Mouse (Mus musculus): ENCODE measurements around the gene Usp1. TPM values are rescaled to one million over a fixed set of nuclear protein-coding genes. Genes with fewer than 3 reads are reported as not detected.

Gene Usp1
- polyA plus RNA-seq (2015; fragmentation: Nextera tagmentation; extraction: Ambion mirVana), result 25.7 and 32.9 TPM in 2 replicates

DNA sequence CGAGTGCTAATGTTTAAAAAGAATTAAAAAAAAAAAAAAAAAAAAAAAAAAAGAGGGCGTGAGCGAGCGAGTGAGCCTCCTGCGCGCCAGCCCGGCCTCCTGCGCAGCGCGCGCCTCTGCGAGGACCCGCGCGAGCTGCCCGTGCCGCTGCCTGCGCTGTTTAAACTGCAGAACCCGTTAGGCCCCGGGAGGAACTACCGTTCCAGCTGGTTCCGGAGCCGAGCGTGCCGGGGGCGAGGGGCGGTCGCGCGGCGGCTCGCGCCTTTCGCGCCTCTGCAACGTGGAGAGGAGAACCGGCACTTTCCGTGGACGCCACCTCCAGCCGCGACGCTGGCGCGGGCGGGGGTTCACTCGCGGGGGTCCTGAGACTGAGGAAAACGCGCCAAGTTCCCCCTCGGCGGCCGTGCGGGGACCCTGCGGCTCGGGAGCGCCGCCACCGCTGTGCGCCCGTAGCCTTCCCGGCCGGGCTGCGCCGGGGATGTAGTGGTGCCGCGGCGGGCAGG, at the start of gene Usp1:
Gene Usp1, plus strand, starts transcription at position 243 of the 503 bp plus-strand sequence.
- WGBS, result under 1% methylated on average over 63 of the region's 67 CpGs
- peak within 1 kb of the TSS; percentile 81 for H3K4me2 ChIP-seq
- no peaks in the 10 kb centered on the region for H3K36me3 ChIP-seq (replicated peaks)
- H3K4me1 ChIP-seq, result peaks cover 21% of the 10 kb centered on the region
- peak within 1 kb of the TSS; percentile 99 for H3K27ac ChIP-seq
- no peaks in the 10 kb centered on the region for H3K27me3 ChIP-seq (replicated peaks)
- H3K9me3 ChIP-seq, result no peaks in the 10 kb centered on the region
- H3K9ac ChIP-seq, result peak within 1 kb of the TSS; percentile 82
- peak within 1 kb of the TSS; percentile 79 for H3K4me3 ChIP-seq
- ATAC-seq (replicated peaks), result peak; percentile 80

DNA sequence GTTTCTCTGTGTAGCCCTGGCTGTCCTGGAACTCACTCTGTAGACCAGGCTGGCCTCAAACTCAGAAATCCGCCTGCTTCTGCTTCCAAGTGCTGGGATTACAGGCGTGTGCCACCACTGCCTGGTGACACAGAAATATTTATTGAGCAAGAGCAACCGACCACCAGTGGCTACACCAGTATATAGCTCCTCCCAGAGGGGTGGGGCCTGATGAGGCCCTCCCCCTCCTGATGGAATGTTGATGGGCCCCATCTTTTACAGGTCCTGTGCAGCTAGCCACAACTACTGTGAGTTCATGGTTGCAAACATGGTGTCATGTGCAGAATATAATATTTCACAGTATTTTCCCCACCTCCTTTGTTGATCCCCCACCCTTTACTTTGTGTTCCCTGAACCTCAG, 40.9 kb upstream of the Usp1 start:
- H3K36me3 ChIP-seq (replicated peaks), result no peaks in the 10 kb centered on the region
- no peaks in the 10 kb centered on the region for H3K4me1 ChIP-seq
- H3K27me3 ChIP-seq (replicated peaks), result no peaks in the 10 kb centered on the region
- H3K9me3 ChIP-seq, result no peaks in the 10 kb centered on the region
- ATAC-seq (replicated peaks), result no peak
- H3K9ac ChIP-seq, result no peak overlapping the region
- 72% methylated on average over 3 of the region's 3 CpGs for WGBS
- H3K4me2 ChIP-seq, result no peak overlapping the region
- no peak overlapping the region for H3K27ac ChIP-seq
- H3K4me3 ChIP-seq, result no peak overlapping the region

DNA sequence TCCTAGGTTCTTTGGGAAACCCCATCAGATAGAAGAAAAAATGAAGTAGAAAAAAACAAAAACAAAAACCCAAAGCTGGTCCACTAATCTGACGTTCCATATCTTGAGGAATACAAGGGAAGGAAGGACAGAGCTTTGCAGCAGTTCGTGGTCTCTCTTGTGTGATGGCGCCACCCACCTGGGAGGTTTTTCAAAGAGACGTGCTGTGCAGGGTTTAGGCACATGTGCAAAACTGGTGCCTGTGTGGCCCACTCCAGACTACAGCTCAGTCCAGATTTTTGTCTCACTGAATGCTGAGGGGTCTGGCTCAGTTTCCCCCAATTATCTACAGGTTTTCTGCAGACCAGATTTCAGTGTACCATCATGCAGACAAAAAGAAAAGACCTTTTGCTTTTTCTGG, 37.2 kb upstream of the Usp1 start:
- H3K36me3 ChIP-seq (replicated peaks), result no peaks in the 10 kb centered on the region
- H3K4me3 ChIP-seq, result no peak overlapping the region
- ATAC-seq (replicated peaks), result no peak
- H3K4me2 ChIP-seq, result no peak overlapping the region
- WGBS, result 66% methylated on average over 4 of the region's 4 CpGs
- H3K27ac ChIP-seq, result no peak overlapping the region
- no peaks in the 10 kb centered on the region for H3K4me1 ChIP-seq
- H3K27me3 ChIP-seq (replicated peaks), result no peaks in the 10 kb centered on the region
- no peaks in the 10 kb centered on the region for H3K9me3 ChIP-seq
- no peak overlapping the region for H3K9ac ChIP-seq

DNA sequence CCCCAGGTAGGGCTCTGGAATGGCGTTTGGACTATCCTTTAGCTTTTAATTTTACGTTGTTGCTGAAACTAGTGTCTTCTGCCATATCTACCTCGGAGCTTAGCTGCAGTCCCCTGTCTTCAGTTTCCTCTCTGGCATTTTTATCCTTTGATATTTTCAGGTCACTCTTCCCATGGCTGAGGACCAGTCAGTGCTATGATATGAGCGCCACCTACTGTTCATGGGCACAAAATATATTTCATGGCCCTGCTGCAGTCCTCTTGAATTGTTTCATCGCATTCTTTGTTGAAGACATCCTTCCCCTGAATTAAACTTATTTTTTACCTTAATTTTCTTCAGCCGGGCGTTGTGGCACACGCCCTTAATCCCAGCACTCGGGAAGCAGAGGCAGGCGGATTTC, 36.5 kb upstream of the Usp1 start:
- peak; percentile 85 for ATAC-seq (replicated peaks)
- Histone ChIP-seq H3K9me3 (no peaks in the 10 kb centered on the region), H3K27ac (no peak overlapping the region), H3K4me2 (no peak overlapping the region), H3K4me3 (no peak overlapping the region), H3K36me3 (replicated peaks) (no peaks in the 10 kb centered on the region), H3K9ac (no peak overlapping the region), H3K27me3 (replicated peaks) (no peaks in the 10 kb centered on the region), H3K4me1 (no peaks in the 10 kb centered on the region)
- 18% methylated on average over 10 of the region's 10 CpGs for WGBS

DNA sequence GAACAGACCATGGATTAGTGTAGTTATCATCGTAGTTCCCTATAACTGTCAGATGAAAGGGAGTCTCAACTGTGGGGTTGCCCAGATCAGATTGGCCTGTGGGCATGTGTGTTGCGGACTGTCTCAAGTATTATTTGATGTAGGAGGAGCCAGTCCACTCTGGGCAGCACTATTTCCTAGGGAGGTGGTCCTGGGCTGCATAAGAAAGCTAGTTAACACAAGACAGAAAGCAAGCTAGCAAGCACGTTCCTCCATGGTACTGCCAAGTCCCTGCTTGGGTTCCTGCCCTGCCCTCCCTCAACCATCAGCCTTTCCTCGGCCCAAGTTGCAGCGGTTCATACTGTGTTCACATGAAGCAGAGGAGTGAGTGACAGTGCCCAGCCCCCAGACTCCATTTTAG, 13.4 kb upstream of the Usp1 start:
- WGBS, result 88% methylated on average over 5 of the region's 5 CpGs
- no peak overlapping the region for H3K4me3 ChIP-seq
- H3K9me3 ChIP-seq, result no peaks in the 10 kb centered on the region
- H3K9ac ChIP-seq, result no peak overlapping the region
- no peak overlapping the region for H3K27ac ChIP-seq
- ATAC-seq (replicated peaks), result no peak
- no peak overlapping the region for H3K4me2 ChIP-seq
- no peaks in the 10 kb centered on the region for H3K27me3 ChIP-seq (replicated peaks)
- H3K36me3 ChIP-seq (replicated peaks), result no peaks in the 10 kb centered on the region
- no peaks in the 10 kb centered on the region for H3K4me1 ChIP-seq

DNA sequence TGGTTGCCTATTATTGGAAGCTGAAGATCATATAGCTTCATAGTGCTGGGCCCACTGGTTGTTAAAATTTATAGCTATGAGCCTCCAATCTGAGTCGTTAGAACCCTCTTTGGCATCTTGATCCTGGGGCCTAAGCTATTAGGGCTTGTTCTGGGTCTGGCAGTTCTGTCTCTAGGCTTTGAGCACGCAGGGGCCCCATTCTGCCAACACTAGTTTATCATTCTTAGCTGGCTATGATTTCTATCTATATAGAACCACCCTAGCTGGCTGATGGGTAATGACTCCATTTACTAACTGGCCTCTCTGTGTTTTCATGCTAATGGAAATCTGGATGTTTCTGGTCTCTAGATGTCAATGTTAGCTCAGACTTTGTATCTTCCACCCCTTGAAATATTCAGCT, 5.9 kb upstream of the Usp1 start:
- Histone ChIP-seq H3K4me3 (no peak overlapping the region), H3K4me2 (no peak overlapping the region), H3K27ac (no peak overlapping the region), H3K36me3 (replicated peaks) (no peaks in the 10 kb centered on the region), H3K4me1 (peaks cover 5% of the 10 kb centered on the region), H3K27me3 (replicated peaks) (no peaks in the 10 kb centered on the region), H3K9ac (no peak overlapping the region), H3K9me3 (no peaks in the 10 kb centered on the region)
- 83% methylated on average over 2 of the region's 2 CpGs for WGBS
- no peak for ATAC-seq (replicated peaks)

DNA sequence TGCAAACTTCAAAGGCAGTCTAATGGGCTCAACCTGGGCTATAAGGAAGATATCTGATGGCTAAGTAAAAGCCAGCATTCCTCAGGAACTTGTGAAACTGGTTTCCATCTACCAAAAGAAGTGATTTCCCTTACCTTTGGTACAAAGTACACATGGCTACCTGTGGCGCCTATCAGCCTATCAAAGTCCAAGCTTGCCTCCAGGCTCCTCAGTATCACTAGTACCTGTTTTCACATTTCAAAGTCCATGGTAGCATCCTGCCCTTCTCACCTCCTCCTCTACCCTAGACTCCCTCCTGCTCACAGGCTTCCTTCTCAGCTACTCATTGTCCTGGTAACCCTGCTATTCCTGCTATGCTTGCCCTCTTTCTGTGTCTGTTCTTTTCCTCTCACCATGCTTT, 5.4 kb upstream of the Usp1 start:
- no peak for ATAC-seq (replicated peaks)
- Histone ChIP-seq H3K4me3 (no peak overlapping the region), H3K4me1 (peaks cover 5% of the 10 kb centered on the region), H3K27me3 (replicated peaks) (no peaks in the 10 kb centered on the region), H3K9me3 (no peaks in the 10 kb centered on the region), H3K4me2 (no peak overlapping the region), H3K27ac (no peak overlapping the region), H3K36me3 (replicated peaks) (no peaks in the 10 kb centered on the region), H3K9ac (no peak overlapping the region)
- 84% methylated on average over 1 of the region's 1 CpGs for WGBS

DNA sequence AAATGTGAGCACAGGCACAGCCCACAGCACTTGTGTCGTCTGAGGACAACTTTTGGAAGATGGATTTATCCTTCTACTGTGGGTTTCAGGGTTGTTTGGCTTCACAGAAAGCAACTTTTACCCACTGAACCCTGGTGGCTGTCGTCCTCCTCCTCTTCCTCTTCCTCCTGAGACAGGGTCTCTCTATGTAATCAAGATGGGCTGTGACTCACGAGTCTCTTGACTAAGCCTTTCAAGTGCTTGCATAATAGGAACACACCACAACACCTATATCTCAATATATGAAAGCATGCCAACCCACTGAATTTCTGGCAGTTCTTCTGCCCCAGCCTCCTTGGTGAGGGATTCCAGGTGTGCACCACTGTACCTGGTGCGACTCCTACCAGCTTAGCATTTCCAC, 2.7 kb upstream of the Usp1 start:
- no peak overlapping the region for H3K4me2 ChIP-seq
- 89% methylated on average over 4 of the region's 4 CpGs for WGBS
- H3K9me3 ChIP-seq, result no peaks in the 10 kb centered on the region
- H3K4me1 ChIP-seq, result peaks cover 20% of the 10 kb centered on the region
- ATAC-seq (replicated peaks), result no peak
- H3K36me3 ChIP-seq (replicated peaks), result no peaks in the 10 kb centered on the region
- no peaks in the 10 kb centered on the region for H3K27me3 ChIP-seq (replicated peaks)
- no peak overlapping the region for H3K27ac ChIP-seq
- no peak overlapping the region for H3K4me3 ChIP-seq
- no peak overlapping the region for H3K9ac ChIP-seq

DNA sequence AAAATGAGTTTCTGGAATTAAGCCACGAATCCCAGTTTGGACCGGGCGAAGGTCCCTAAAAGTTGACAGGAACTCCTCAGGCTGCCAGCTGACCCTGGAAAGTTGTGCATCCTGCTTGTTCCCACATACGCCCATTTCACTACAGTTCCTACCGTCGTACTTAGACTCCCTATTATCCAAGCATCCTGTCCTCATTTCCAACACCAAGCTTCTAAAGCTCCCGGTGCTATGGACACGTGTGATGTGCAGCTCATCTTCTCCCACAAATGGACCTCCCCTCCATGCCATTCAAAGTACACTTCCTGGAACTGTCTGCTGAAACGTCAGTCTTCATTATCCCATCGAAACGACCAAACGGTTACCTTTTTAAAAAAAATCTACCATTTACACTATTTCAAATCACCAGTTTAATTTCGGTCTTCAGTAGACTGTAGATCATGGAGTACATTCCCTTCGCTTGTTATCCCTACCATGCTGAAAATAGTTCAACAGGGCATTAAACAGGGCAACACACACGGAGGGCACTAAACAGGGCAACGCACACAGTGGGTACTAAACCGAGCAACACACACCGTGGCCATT, 1.5 kb upstream of the Usp1 start:
- Histone ChIP-seq H3K9ac (peak overlapping the region; percentile 58), H3K4me1 (peaks cover 21% of the 10 kb centered on the region), H3K4me3 (peak overlapping the region; percentile 79), H3K9me3 (no peaks in the 10 kb centered on the region), H3K4me2 (peak overlapping the region; percentile 81), H3K36me3 (replicated peaks) (no peaks in the 10 kb centered on the region), H3K27me3 (replicated peaks) (no peaks in the 10 kb centered on the region), H3K27ac (peak overlapping the region; percentile 99)
- ATAC-seq (replicated peaks), result peak; percentile 8
- 12% methylated on average over 18 of the region's 18 CpGs for WGBS

DNA sequence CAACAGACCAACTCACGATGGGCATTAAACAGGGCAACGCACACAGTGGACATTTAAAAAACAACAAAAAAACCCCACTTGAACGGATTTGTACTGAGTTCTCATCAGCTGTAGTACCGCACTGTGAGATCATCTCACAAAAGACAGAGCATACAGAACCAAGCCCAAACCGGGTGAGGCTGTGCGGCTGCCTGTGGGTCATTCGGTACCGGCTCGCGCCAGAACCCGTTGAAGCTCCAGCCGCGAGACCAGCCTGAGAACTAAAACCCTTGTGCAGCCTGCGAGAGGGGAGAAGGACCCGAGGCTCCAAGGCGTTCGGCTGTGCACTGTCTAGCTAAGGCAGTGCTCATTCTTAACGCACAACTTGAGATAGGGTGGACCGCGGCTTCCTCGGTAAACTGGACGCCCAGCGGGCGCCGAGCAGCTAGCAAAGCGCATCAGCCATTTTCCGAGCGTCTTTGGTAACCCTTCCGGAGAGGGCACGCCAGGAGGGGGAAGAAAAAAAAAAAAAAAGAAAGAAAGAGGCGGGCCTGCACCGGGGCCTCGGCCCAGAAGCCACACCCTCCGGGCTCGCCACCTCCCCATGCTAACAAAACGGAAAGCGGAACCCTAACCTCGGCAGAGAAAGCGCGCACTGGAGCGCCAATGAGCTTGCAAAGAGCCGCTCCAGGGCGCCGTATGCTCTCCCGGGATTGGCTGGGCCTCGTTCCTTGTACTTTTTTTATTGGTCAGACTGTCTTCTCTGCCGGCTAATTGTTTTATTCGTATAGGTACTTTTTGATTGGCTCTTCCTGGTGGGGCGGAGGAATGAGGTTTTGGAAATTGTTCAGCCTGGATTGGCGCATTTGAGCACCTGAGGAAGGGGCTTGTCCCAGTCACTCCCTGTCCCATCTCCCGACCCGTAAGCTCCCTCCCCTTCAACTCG, 705 bp upstream of the Usp1 start:
- H3K4me2 ChIP-seq, result peak overlapping the region; percentile 81
- no peaks in the 10 kb centered on the region for H3K9me3 ChIP-seq
- peak overlapping the region; percentile 79 for H3K4me3 ChIP-seq
- peak; percentile 96 for ATAC-seq (replicated peaks)
- no peaks in the 10 kb centered on the region for H3K27me3 ChIP-seq (replicated peaks)
- WGBS, result under 1% methylated on average over 53 of the region's 53 CpGs
- H3K36me3 ChIP-seq (replicated peaks), result no peaks in the 10 kb centered on the region
- H3K4me1 ChIP-seq, result peaks cover 21% of the 10 kb centered on the region
- peak overlapping the region; percentile 82 for H3K9ac ChIP-seq
- H3K27ac ChIP-seq, result peak overlapping the region; percentile 99

DNA sequence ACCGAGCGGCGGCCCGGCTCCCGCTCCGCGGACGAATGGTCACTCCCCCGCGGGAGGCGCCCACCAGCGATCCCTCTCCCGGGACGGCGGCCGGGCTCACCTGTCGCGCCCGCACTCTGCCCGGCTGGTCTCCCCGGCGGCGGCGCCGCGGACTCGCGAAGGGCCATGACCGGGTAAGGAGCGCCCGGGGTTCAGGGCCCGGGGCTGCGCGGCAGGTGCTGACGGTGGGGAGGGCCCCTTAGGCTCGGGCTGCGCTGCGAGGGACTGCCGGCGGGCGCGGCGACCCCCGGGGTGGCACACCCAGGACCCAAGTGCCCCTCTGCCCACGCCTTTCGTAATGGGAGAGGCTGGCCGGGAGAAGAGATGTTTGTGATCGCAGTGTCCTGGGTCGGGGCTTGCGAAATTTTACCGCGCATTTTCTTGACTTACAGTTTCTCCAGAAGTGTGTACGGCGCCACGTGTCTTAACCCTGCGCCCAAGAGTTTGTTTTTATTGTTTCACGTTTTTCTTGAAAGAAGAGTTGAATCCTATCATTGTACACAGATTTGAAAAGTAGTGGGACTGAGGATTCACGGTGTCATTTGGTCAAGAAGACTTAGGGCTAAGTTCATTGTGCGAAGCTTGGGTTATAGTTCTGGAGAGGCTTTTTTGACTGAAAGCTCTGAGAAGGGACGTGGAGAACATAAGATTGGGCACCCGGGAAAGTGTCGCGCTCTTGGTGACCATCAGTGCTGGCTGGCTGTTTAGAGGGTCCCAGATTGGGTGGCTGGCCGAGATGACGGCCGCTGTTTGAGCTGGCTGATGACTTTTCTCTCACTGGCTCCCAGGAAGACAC, 678 bp downstream of the Usp1 start:
- peak overlapping the region; percentile 82 for H3K9ac ChIP-seq
- peaks cover 21% of the 10 kb centered on the region for H3K4me1 ChIP-seq
- H3K36me3 ChIP-seq (replicated peaks), result no peaks in the 10 kb centered on the region
- peak overlapping the region; percentile 99 for H3K27ac ChIP-seq
- under 1% methylated on average over 60 of the region's 66 CpGs for WGBS
- H3K4me2 ChIP-seq, result peak overlapping the region; percentile 81
- no peaks in the 10 kb centered on the region for H3K9me3 ChIP-seq
- ATAC-seq (replicated peaks), result peak; percentile 29
- no peaks in the 10 kb centered on the region for H3K27me3 ChIP-seq (replicated peaks)
- H3K4me3 ChIP-seq, result peak overlapping the region; percentile 79

DNA sequence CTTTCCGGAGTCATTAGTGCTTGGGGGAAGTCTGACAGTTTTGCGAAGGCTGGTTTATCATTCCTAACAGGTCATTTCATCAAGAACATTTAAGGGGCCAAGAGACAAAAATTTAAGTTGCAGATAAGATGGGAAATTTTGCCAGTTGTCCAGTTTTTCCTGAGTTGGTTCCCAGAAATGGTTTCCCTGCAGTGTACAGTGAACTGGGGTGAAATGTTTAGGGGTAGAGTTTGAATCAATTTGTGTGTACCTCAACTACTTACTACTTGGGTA, 1.2 kb downstream of the Usp1 start:
- Histone ChIP-seq H3K4me2 (peak overlapping the region; percentile 81), H3K9ac (0 out of 2 replicates have a peak overlapping the region, but pooled peaks have one; percentile 82), H3K36me3 (replicated peaks) (no peaks in the 10 kb centered on the region), H3K27ac (no peak overlapping the region; the same call in 1 of the 2 replicates), H3K27me3 (replicated peaks) (no peaks in the 10 kb centered on the region), H3K4me1 (peaks cover 21% of the 10 kb centered on the region), H3K4me3 (peak overlapping the region; percentile 79), H3K9me3 (no peaks in the 10 kb centered on the region)
- 0% methylated on average over 2 of the region's 2 CpGs for WGBS
- no peak for ATAC-seq (replicated peaks)

Data from midbrain, embryonic 15.5 days (tissue).